Mouse (Mus musculus) kidney, adult 2 months (tissue): ENCODE results near the gene Susd3.

Experiments
- CTCF ChIP-seq: fragments of 200-500 bp; conservative IDR thresholded peaks from 2 replicates; pipeline ENCODE4 v1.5.1; 2011; ENCODE audit warnings: low read depth, mild to moderate bottlenecking, control low read depth, low read length, moderate library complexity, mixed read lengths; ENCODE audit not compliant: insufficient read depth, insufficient read length
- POLR2A ChIP-seq: fragments of 200-500 bp; IDR thresholded peaks from one replicate; pipeline ENCODE4 v1.6.1; 2011; ENCODE audit warnings: low read depth, low read length, control low read depth

DNA sequence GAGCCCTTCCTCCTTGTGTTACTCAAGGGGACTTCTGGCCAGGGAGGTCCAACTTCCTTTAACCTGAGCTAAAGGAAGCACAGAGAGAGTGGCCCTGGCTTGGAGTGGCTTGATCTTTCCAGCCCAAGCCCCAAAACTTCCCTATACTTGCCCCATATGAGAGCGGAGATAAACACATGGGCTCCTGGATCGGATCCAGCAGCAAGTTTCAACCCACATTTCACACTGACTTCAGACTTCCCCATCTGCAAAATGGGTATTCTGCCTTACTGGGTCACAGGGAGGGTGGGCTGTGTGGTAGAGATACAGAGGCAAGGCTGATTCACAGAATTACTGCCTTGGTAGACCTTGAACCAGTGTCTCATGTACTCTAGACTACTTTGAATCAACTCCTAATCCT lies 5.0 kb downstream of the Susd3 start:
- TF ChIP-seq POLR2A (no peak), CTCF (no peak)
